Mouse (Mus musculus) left cerebral cortex, adult 18-20 months (tissue): ENCODE measurements around the gene Klhl8. TPM values are rescaled to one million over a fixed set of nuclear protein-coding genes. Genes with fewer than 3 reads are reported as not detected.
"Not testable (repeated sequence)": the region's sequence is repeated elsewhere in the genome, so short reads cannot be mapped to it uniquely, and the experiment has no call there.

Experiments used
- DNase-seq, 2 experiments: peaks; one replicate each; pipeline ENCODE4 v3.0.0; 2021 to 2022; ENCODE audit warnings: low spot score in 2 of 2, mixed read lengths in 1 of 2
- long read RNA-seq, 2 experiments: library from polyadenylated mRNA; stranded (forward); transcript quantifications; one replicate each; pipeline ENCODE4 v2.0.0; 2021
- total RNA-seq, 2 experiments: library from RNA; stranded (reverse); gene quantifications; 2 replicates each; pipeline ENCODE4 v1.2.3; 2021

Klhl8 gene
- total RNA-seq = 10 to 100 TPM; 36.0 to 39.0 TPM
- long read RNA-seq, experiment 1, transcript Klhl8-201 (10 exons, 3,193 nt) = major isoform, 44 of 91 reads
- long read RNA-seq, experiment 1, partial matches to known transcripts = 3 of 91 reads
- long read RNA-seq, experiment 1, other reads (novel, unspliced or antisense) = 44 of 91 reads
- long read RNA-seq, experiment 2, transcript Klhl8-201 (10 exons, 3,193 nt) = major isoform, 27 of 55 reads
- long read RNA-seq, experiment 2, partial matches to known transcripts = 7 of 55 reads
- long read RNA-seq, experiment 2, other reads (novel, unspliced or antisense) = 21 of 55 reads

DNA sequence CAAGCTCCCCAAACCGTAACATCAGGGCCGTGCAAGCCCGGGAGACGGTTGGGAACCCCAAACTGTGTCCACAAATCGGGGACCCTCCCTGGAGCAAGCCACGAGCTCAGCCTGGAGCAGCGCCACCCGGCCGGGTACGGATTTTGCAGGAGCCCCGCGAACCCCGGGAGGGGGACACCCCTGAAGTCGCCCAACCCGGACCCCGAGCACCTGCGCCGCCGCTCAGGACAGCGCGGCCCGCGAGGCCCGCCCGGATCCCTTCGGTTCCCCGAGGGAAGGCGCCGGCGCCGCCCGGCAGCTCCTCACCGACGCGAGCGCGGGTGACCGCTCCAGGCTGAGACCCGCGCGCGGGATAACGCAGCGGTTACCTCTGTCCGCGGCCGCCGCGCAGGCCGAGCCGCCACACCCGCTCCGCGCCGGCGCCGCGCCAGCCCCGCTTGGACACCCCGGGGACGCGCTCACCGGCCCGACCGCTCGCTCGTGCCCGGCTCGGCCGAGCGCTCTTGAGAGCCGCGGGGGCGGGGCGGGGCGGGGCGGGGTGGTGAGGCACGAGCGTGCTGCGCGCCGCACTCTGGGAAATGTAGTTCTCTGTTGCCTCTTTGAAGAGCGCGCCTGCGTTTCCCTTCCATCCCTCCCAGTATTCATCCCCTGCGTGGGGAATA is at the start of gene Klhl8:
Gene Klhl8 (minus strand): TSS at position 512 of the 662 bp plus-strand sequence.
- peak; percentile 77 to 87 for DNase-seq

- DNase-seq = peak in 1 of 2 experiments; percentile 11
Measured at GRCm38 (mm10) chr5:103954638-103955037, 43.6 kb upstream of the Klhl8 start.

DNA sequence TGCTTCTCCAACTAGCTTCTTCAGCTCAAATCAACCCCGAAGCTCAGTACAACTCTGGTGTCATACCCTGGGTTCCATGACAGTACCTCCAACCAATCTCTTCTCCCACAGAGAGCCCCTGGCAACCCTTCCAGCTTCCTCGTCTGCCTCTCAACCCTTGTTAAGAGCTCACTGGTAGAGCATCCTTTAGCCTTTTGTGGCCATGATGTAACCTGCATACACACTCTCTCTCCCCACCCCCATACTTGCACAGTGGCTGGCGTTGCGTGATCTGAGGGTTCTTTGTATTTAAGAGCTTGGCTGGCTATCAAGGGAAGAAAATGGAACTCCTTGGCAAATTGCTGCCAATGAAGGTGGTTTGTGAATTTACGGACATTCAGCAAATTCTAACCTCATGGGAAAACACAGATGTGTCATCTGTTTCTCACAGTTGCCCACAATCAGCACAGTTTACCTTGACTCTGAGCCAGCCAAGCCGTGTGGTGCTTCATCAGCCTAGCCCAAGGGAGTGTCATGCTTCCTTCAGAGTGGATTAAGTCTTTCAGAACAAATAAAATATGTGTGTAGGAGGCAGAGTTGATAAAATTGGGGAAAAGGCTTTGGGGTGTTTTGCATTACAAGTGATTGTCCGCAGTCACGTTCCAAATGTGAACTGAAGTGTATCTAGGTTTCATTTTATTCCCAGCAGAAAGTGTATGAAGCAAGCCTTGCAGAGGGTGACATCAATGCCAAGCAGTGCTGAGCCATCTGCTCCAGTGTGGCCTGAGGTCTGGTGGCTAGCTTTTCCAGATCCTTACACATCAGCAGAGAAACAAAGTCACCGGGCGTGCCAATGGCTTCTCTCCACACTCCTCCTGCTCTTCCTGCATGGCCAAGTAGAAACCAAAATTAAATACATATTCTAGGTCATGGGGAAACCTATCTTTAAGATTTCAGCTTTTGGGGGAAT is 42.4 kb upstream of the Klhl8 start:
- DNase-seq = peak; percentile 8 to 25

- not testable (repeated sequence) for DNase-seq
Measured at GRCm38 (mm10) chr5:103950138-103950537, 39.1 kb upstream of the Klhl8 start.

DNA sequence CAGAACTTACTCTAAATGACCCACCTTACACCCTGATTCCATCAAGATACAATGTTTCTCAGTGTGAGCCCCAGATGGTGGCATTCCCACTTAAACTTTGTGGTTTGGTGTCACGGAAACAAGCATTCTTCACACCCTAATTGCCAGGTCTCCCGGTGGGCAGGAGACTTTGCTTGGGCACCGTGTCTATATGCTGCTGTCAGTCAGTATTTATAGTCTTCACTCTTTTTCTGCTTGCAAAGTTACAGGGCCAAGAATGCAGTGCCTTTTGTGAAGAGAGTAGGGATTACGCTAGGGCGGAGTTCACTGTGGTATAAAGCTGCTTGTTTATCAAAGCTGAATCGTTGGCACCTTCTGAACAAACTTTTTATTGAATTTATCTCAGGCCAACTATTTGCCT is 32.1 kb upstream of the Klhl8 start:
- no peak for DNase-seq

- no peak for DNase-seq
Measured at GRCm38 (mm10) chr5:103939856-103940255, 28.8 kb upstream of the Klhl8 start.

DNA sequence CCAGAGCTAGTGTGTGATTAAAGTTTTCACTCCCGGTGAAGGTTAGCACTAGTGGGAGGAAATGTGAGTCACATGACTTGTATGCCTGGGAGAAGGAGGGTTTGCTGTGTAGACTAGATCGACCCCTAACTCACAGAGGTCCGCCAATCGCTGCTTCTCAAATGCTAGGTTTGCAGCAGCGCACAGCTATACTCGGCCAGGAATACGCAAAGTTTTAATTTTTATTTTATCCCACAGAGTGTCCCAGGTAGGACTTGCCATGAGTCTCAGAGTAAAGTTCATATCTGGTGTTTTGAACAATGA is 28.2 kb upstream of the Klhl8 start:
- DNase-seq = no peak

DNA sequence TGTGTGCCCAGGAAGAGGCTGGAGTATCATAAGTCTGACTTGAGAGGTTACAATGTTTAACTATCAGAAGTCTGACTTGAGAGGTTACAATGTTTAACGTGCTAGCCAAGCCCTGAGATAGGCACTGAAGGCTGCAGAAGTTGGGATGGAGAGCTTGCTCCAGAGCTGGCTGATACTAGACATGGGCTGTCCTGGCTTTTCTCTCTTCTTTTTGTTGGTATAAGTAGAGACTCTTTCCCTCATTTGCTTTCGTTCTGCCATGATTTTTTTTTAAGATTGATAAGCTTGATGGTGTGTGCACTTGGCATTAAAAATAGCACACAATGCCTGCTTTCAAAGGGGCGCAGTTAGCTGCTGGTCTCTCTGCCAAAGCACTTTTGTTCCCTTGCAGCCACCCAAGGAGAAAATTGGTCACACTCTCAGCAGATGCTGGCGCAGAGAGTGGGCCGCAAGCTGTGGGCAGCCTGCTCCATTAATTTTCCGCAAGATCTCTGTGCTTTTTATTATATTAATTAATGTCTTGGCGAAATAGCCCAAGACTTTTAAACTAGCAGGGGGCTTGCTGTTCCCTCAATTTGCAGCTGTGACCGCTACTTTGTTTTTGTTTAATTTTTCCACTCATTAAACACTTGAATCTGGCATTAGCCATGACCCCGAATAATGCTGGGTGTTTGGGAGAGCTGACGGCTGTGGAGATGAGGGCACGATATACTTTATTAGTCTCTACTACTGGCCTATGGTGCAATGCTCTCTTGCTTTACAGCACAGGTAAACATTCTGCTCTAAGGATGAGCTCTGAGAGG is 27.7 kb upstream of the Klhl8 start:
- DNase-seq = no peak

- no peak for DNase-seq
Measured at GRCm38 (mm10) chr5:103936906-103937589, 26.0 kb upstream of the Klhl8 start.

DNA sequence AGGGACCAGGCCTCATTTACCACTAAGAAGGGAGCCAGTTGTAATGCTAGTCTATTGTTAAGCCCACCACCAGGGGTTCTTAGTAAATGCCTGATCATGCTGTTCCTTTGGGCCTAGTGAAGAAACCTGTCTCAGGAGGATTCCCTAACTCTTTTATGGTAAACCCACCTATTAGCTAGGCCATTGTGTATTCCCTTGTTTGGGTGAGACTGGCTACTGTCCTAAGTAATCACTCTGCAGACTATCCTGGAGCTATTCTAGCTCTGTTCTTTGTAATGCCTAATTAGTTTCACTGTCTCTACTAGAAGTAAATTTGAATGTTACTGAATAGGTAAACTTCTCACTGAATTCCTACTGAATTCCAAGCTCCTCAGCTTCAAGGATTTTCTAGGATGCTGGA is 20.9 kb upstream of the Klhl8 start:
- not testable (repeated sequence) for DNase-seq

DNA sequence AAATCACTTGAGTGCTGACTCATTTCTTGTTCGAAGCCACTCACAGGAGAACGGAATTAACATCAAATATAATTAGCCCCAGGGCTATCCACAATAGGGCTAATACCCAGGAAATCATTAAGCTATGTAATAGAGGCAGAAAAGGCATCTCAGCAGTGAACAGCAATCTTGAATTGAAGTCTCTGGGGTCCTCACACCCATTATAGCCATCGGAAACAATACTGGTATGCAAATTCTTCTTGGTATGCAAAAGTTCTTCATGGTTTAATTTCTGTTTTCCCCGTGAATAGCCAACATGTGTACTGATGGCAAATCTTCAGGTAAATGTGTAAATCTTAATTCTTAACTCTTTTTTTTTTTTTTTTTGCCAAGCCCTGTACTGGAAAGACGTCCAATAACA is 19.5 kb upstream of the Klhl8 start:
- no peak for DNase-seq

DNA sequence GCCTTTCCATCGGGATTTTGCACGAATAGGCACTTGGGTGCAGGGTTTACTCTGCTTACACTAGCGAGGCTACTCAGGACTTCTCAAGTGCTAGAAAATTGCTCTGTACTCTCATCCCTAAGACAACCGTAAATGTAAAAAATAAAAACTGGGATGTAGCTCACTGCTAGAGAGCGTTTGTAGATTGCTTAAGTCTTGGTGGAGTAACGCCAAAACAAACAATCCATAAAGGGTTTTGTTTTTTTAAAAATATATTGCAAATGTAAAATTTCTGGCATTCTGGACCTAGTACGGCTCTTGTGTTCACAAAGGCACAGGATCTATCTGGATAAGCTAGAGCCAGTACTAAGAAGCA is 17.1 kb upstream of the Klhl8 start:
- no peak for DNase-seq

DNA sequence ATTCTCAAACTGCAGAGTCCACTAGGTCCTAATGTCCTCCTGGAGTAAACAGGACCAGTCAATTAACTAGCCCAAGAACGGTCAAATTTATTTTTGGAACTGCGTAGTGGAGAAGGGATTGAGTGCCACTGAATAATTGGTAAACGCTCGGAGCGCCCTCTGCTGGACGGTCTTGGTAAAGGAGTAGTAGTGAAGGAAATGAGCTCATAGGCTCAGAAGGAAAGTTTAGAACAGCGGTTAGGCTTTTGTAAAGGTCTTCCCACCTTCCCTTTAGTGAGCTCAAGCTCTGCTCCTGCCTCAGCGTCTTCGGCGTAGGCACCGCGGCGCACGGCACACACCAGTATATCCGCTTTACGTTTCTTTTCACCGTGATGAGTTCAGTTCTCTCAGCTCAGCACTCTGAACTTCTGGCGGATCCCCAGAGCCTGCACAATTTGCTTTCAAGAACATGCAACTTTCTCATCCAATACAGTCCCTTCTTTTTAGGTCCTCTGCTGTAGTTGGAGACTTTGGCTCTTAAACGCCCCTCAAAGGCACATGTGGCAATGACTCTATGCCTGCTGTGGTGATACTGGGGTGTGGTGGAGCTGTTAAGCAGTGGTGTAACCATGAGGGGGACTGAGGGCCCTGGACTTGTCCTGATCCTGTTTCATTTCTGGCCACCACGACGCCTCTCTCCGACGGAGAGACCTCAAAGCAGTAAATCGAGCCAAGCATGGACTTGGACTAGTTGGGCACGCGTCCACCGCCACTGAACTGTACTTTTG is 16.6 kb upstream of the Klhl8 start:
- peak; percentile 91 to 97 for DNase-seq

DNA sequence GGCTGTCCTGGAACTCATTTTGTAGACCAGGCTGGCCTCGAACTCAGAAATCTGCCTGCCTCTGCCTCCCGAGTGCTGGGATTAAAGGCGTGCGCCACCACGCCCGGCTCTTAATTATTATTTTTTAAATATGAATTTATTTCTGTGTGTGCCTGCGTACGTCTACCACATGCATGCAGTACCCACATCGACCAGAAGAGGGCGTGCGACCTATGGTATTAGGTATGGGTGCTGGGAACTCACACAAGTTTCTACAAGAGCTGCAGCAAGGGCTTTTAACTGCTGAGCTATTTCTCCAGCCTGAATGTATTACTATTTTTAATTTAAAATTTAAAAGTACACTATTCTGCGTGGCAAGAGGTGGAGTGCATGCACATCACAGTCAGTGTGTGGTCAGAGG is 15.3 kb upstream of the Klhl8 start:
- DNase-seq = no peak

- DNase-seq = no peak
Measured at GRCm38 (mm10) chr5:103923755-103924154, 12.7 kb upstream of the Klhl8 start.

DNA sequence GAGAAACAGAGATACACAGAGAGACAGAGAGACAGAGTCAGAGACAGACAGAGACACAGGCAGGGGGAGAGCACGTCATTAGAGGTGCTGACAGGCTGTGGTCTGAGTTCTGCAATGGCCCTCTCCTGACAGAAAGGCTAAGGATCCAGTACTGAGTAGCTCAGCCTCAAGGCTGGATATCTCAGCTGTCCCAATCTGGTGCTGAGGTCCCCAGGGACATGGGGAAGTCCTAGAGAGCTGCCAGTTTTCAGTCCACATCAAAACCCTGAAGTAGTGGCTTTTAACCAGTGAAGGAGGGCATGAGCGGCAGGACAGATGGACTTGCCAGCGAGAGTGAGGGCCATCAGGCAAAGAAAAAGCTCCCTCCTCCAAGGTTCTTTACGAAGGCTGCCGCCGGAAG is 12.0 kb upstream of the Klhl8 start:
- no peak for DNase-seq

DNA sequence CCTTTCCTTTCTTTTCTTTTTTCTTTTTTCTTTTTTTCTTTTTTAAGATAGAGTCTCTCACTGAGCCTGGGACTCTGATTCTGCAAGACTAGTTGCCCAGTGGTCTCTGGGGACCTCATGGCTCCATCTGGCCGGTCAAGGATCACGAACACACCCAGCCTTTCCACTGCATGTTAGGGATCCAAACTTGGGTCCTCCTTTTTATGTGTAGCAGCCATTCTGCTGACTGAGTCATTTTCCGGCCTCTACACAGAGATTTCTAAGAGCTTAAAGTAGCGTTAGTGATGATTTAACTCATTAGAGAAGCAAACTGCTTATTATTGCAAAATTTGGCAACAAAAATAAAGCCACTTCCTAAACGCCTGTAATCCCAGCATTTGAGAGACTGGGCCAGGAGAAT is 11.4 kb upstream of the Klhl8 start:
- DNase-seq = no peak

- DNase-seq = no peak
Measured at GRCm38 (mm10) chr5:103919497-103919896, 8.4 kb upstream of the Klhl8 start.

- DNase-seq = no peak
Measured at GRCm38 (mm10) chr5:103918233-103918632, 7.2 kb upstream of the Klhl8 start.

GRCm38 (mm10) chr5:103917357-103917895 is 6.4 kb upstream of the Klhl8 start:
- no peak for DNase-seq
